Mouse (Mus musculus) left cerebral cortex, postnatal 10 days (tissue): Measurements from ENCODE around the gene Il6st. TPM values are rescaled to one million over a fixed set of nuclear protein-coding genes. Genes with fewer than 3 reads are reported as not detected.

Source experiments
- DNase-seq, 2 experiments: peaks; one replicate each; pipeline ENCODE4 v3.0.0; 2021 to 2022; ENCODE audit warnings: low spot score in 2 of 2, mixed read lengths in 1 of 2; ENCODE audit errors: extremely low spot score in 1 of 2
- intact Hi-C: fragments of 180-260 bp; cut with DNase I; formaldehyde crosslinking; loops from one replicate; pipeline ENCODE4 v1.15.1; 2025
- total RNA-seq, 2 experiments: library from RNA; stranded (reverse); gene quantifications; 2 replicates each; pipeline ENCODE4 v1.2.3; 2021

Il6st gene
- total RNA-seq, 2 experiments from 2014 or later: 76.1 to 84.1 TPM

DNA sequence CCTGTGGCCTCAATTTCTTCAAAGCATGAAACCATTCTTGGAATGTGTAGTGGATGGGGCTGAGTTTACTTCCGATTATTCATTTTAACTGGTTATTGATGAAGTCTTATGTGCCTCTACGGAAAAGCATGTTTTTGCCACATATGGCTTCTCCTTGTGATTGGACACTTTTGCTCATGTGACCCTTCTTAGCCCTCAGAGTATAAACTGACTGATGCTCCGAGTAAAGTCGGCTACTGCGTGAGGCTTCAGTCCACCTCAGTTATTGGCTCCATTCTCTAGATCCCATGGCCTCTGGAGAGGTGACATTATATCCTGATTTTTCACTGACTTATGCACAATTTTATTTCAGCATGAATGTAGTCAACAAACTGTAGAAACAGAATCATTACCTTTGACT lies 89.4 kb downstream of the Il6st start:
- DNase-seq: no peak
- intact Hi-C loops: no loop called here

DNA sequence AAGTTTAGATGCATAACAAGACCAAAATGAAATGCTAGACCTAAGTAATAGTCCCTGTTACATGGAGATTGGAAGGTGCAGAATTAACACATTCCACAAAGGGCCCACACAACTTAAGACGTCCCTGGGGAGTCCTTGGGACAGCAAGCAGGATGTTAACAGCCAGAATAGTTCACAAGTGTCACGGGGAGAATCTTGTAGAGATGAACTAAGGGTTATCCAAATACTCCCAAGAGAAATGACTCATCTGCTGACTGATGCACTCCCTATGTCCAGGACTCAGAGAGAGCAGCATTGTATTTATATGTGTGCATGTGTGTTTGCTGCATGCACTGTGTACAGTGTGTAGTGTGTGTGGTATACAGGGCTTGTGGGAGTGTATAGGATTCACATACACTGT lies 92.6 kb downstream of the Il6st start:
- DNase-seq: no peak
- intact Hi-C loops: no loop called here

Other genes with a start within 250 kb of the Il6st start
- 1 to 10 TPM; 5.6 to 5.8 TPM for gene Ankrd55, start 175.6 kb upstream of the Il6st start, total RNA-seq
- under 1 TPM; 0.17 to 0.26 TPM for gene Il31ra, start 130.3 kb downstream of the Il6st start, total RNA-seq
- under 1 TPM; 0.83 to 0.97 TPM for gene Ddx4, start 188.4 kb downstream of the Il6st start, total RNA-seq
- gene Slc38a9, start 196.7 kb downstream of the Il6st start, total RNA-seq: 10 to 100 TPM; 16.3 to 18.8 TPM